Mouse (Mus musculus): ENCODE measurements at regions not wholly inside any gene's neighbourhood (a gene's known extent, or its start where the extent isn't known, plus 50 kb on each side); places are given as distances from the start of the nearest gene placed in this dataset.
A peak's percentile ranks its signal among the peaks of the same experiment; 100 is the strongest.

- DNase-seq, result no peak
- H3K9me3 ChIP-seq (replicated peaks), result no peaks in the 10 kb centered on the region
- no peak overlapping the region for H3K27ac ChIP-seq
- 80% methylated on average over 3 of the region's 3 CpGs for WGBS (ENCODE audit: insufficient replicate concordance)
- no peak for ATAC-seq (ENCODE audit: low read depth)
- H3K36me3 ChIP-seq, result no peaks in the 10 kb centered on the region
- no peak overlapping the region for H3K4me2 ChIP-seq
- no peak overlapping the region for H3K9ac ChIP-seq
- no peak overlapping the region for H3K4me3 ChIP-seq (replicated peaks)
- peaks cover 3% of the 10 kb centered on the region; the same call in 1 of the 2 replicates for H3K4me1 ChIP-seq (replicated peaks)
- no peaks in the 10 kb centered on the region for H3K27me3 ChIP-seq
Observed at GRCm38 (mm10) chr13:59880055-59880454, 57.1 kb upstream of the Tut7 start.

- WGBS (ENCODE audit: insufficient replicate concordance), result 11% methylated on average over 2 of the region's 2 CpGs
- no peaks in the 10 kb centered on the region for H3K27me3 ChIP-seq
Observed at GRCm38 (mm10) chr13:59875637-59876036, 52.7 kb upstream of the Tut7 start.

GRCm38 (mm10) chr13:59874137-59874931 is 51.4 kb upstream of the Tut7 start:
- Histone ChIP-seq H3K4me2 (no peak overlapping the region), H3K27me3 (no peaks in the 10 kb centered on the region), H3K9me3 (replicated peaks) (no peaks in the 10 kb centered on the region), H3K9ac (no peak overlapping the region), H3K4me1 (replicated peaks) (peaks cover 17% of the 10 kb centered on the region), H3K4me3 (replicated peaks) (no peak overlapping the region), H3K36me3 (no peaks in the 10 kb centered on the region), H3K27ac (no peak overlapping the region)
- 61% methylated on average over 7 of the region's 7 CpGs for WGBS (ENCODE audit: insufficient replicate concordance)
- no peak for DNase-seq
- ATAC-seq (ENCODE audit: low read depth), result no peak

More at GRCm38 (mm10) chr13:59875637-59876036, 52.7 kb upstream of the Tut7 start:
- Histone ChIP-seq H3K36me3 (no peaks in the 10 kb centered on the region), H3K27ac (no peak overlapping the region), H3K9ac (no peak overlapping the region), H3K4me3 (replicated peaks) (no peak overlapping the region), H3K4me1 (replicated peaks) (peaks cover 11% of the 10 kb centered on the region; the same call in 1 of the 2 replicates), H3K4me2 (no peak overlapping the region), H3K9me3 (replicated peaks) (no peaks in the 10 kb centered on the region)
- DNase-seq (no peak), ATAC-seq (ENCODE audit: low read depth) (peak; percentile 59)
